Mouse (Mus musculus): ENCODE measurements around the gene Cdpf1.

The Cdpf1 gene

GRCm38 (mm10) chr15:85766677-85767076, 44.8 kb downstream of the Cdpf1 start:
- DNase-seq (ENCODE audit: low spot score in 2 of 2) = no peak

GRCm38 (mm10) chr15:85765022-85765421, 46.5 kb downstream of the Cdpf1 start:
- DNase-seq (ENCODE audit: low spot score in 2 of 2) = no peak

GRCm38 (mm10) chr15:85762761-85763160, 48.7 kb downstream of the Cdpf1 start:
- no peak for DNase-seq (ENCODE audit: low spot score in 2 of 2)

GRCm38 (mm10) chr15:85757768-85758167, 53.7 kb downstream of the Cdpf1 start:
- DNase-seq (ENCODE audit: low spot score in 2 of 2) = no peak
